Mouse (Mus musculus): ENCODE results near the gene Pnpla8. TPM values are rescaled to one million over a fixed set of nuclear protein-coding genes. Genes with fewer than 3 reads are reported as not detected.

Pnpla8 gene
- polyA plus RNA-seq, 1 experiment from 2014 or later: 65.5 TPM

GRCm38 (mm10) chr12:44223044-44223443 is 1.9 kb downstream of the Pnpla8 start:
- Histone ChIP-seq H3K4me2 (no peak overlapping the region), H3K9ac (no peak overlapping the region), H3K4me1 (replicated peaks) (no peaks in the 10 kb centered on the region), H3K9me3 (replicated peaks) (no peaks in the 10 kb centered on the region), H3K27ac (ENCODE audit: poor library complexity, severe bottlenecking) (no peak overlapping the region), H3K27me3 (replicated peaks) (no peaks in the 10 kb centered on the region), H3K4me3 (no peak overlapping the region), H3K36me3 (no peaks in the 10 kb centered on the region)
- no peak for ATAC-seq (ENCODE audit: insufficient number of reproducible peaks, low FRiP score)
- WGBS: 54% methylated on average over 3 of the region's 3 CpGs

GRCm38 (mm10) chr12:44224650-44225049 is 3.5 kb downstream of the Pnpla8 start:
- no peak overlapping the region for H3K9ac ChIP-seq
- H3K27ac ChIP-seq (ENCODE audit: poor library complexity, severe bottlenecking): no peak overlapping the region
- H3K9me3 ChIP-seq (replicated peaks): no peaks in the 10 kb centered on the region
- no peak for ATAC-seq (ENCODE audit: insufficient number of reproducible peaks, low FRiP score)
- no peak overlapping the region for H3K4me2 ChIP-seq
- no peaks in the 10 kb centered on the region for H3K27me3 ChIP-seq (replicated peaks)
- 63% methylated on average over 3 of the region's 3 CpGs for WGBS
- H3K4me3 ChIP-seq: no peak overlapping the region
- no peaks in the 10 kb centered on the region for H3K36me3 ChIP-seq
- H3K4me1 ChIP-seq (replicated peaks): no peaks in the 10 kb centered on the region

- Histone ChIP-seq H3K9me3 (replicated peaks) (no peaks in the 10 kb centered on the region), H3K27me3 (replicated peaks) (no peaks in the 10 kb centered on the region), H3K4me3 (no peak overlapping the region), H3K36me3 (no peaks in the 10 kb centered on the region), H3K27ac (ENCODE audit: poor library complexity, severe bottlenecking) (no peak overlapping the region), H3K4me1 (replicated peaks) (no peaks in the 10 kb centered on the region), H3K9ac (no peak overlapping the region), H3K4me2 (no peak overlapping the region)
- no peak for ATAC-seq (ENCODE audit: insufficient number of reproducible peaks, low FRiP score)
- 69% methylated on average over 7 of the region's 7 CpGs for WGBS
Observed at GRCm38 (mm10) chr12:44241090-44241489, 19.9 kb downstream of the Pnpla8 start.

- no peaks in the 10 kb centered on the region for H3K4me1 ChIP-seq (replicated peaks)
- no peak overlapping the region for H3K27ac ChIP-seq (ENCODE audit: poor library complexity, severe bottlenecking)
- no peaks in the 10 kb centered on the region for H3K36me3 ChIP-seq
- no peak overlapping the region for H3K4me3 ChIP-seq
- 85% methylated on average over 4 of the region's 4 CpGs for WGBS
- no peaks in the 10 kb centered on the region for H3K27me3 ChIP-seq (replicated peaks)
- no peaks in the 10 kb centered on the region for H3K9me3 ChIP-seq (replicated peaks)
- H3K9ac ChIP-seq: no peak overlapping the region
- ATAC-seq (ENCODE audit: insufficient number of reproducible peaks, low FRiP score): no peak
- H3K4me2 ChIP-seq: no peak overlapping the region
Observed at GRCm38 (mm10) chr12:44242407-44242806, 21.2 kb downstream of the Pnpla8 start.

DNA sequence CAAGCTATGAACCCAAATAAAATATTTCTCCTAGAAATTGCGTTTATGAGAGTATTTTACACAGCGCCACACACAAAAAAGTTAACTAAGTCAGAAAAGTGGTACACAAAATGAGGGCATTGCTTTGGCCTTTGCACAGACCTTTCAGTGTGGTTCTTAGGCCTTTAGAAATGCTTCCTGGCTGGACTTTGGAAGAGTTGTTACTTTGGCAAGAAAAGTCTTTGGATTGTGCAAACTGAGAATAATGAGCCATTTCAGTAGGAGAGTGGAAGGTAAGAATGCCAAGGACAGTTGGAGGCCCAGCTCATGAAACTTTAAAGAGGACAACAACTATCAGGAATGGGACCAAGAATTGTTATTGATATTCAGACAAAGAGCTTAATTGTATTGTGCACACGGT is 24.6 kb downstream of the Pnpla8 start:
- no peak overlapping the region for H3K27ac ChIP-seq (ENCODE audit: poor library complexity, severe bottlenecking)
- H3K27me3 ChIP-seq (replicated peaks): no peaks in the 10 kb centered on the region
- H3K36me3 ChIP-seq: no peaks in the 10 kb centered on the region
- no peaks in the 10 kb centered on the region for H3K4me1 ChIP-seq (replicated peaks)
- WGBS: 81% methylated on average over 3 of the region's 3 CpGs
- H3K4me2 ChIP-seq: no peak overlapping the region
- ATAC-seq (ENCODE audit: insufficient number of reproducible peaks, low FRiP score): no peak
- H3K9me3 ChIP-seq (replicated peaks): no peaks in the 10 kb centered on the region
- no peak overlapping the region for H3K9ac ChIP-seq
- H3K4me3 ChIP-seq: no peak overlapping the region

DNA sequence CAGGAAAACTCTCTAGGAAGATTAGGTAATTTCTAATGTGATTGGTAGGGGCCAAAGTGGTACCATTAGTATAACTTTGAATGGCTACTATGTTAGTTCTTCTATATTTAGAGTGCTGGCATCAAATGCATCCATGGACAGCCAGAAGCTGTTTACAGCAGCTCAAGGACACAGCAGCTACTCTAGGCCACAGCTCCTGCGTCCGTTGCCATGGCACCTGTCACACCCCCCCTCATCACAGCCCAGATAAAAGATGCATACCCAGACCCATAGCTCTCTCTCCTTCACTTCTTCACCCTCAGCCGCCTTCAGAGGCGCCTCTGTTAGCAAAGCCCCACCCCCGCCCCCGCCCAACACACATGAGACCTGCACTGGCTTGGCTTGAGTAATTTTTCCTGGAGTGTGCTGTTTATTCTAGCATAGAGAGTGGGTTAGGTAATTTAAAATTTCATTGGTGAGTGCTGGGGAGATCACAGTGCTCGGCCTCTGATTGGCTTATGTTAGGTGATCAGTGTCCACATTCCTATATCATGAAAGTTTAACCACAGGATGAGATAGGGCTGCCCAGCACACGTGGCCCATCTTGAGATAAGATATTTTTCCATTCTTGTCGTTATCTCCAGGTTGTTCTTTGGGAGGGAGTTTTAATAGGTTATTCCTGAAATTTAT is 27.3 kb downstream of the Pnpla8 start:
- no peaks in the 10 kb centered on the region for H3K9me3 ChIP-seq (replicated peaks)
- no peak overlapping the region for H3K9ac ChIP-seq
- 54% methylated on average over 9 of the region's 9 CpGs for WGBS
- H3K27me3 ChIP-seq (replicated peaks): no peaks in the 10 kb centered on the region
- no peak overlapping the region for H3K4me2 ChIP-seq
- no peak for ATAC-seq (ENCODE audit: insufficient number of reproducible peaks, low FRiP score)
- no peak overlapping the region for H3K27ac ChIP-seq (ENCODE audit: poor library complexity, severe bottlenecking)
- no peak overlapping the region for H3K4me3 ChIP-seq
- H3K4me1 ChIP-seq (replicated peaks): no peaks in the 10 kb centered on the region
- H3K36me3 ChIP-seq: no peaks in the 10 kb centered on the region

DNA sequence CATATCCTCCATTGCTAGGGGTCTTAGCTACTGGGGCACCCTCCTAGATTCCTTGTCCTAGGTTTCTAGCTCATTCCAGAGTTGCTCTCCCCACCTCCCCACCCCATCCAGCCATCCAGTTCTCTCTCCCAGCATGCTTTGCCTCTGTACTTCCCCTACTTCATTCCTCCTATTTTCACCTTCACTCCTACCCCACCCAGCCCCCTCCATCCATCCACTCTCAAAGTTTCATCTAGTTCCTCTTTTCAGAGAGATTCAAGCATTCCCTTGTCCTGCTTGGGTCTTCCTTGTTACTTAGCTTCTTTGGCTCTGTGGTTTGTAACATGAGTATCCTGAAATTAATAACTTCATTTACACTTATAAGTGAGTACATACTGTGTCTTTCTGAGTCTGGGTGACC is 41.4 kb downstream of the Pnpla8 start:
- Histone ChIP-seq H3K36me3 (no peaks in the 10 kb centered on the region), H3K9me3 (replicated peaks) (0 out of 2 replicates have a peak, but pooled peaks cover 4% of the 10 kb centered on the region), H3K27ac (ENCODE audit: poor library complexity, severe bottlenecking) (no peak overlapping the region), H3K9ac (no peak overlapping the region), H3K4me3 (no peak overlapping the region), H3K4me1 (replicated peaks) (no peaks in the 10 kb centered on the region), H3K4me2 (no peak overlapping the region), H3K27me3 (replicated peaks) (no peaks in the 10 kb centered on the region)
- no peak for ATAC-seq (ENCODE audit: insufficient number of reproducible peaks, low FRiP score)

DNA sequence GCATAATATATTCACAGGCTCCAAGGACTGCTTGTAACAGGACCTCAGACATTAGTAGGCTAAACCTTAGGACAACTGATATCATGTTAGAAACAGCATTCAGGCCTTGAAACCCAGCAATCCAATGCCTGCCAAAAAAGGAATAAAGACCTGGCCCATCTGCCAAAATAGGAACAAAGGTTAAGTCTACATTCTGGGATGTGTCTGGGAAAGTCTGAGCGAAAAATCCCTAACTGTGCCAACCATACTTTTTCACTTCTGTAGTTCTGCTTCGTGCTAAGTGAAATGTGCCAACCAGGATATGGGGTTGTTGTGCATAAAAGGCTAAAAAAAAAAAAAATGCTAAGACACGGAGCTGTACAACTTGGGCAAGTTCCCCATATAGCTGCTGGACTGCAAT is 44.5 kb downstream of the Pnpla8 start:
- H3K4me3 ChIP-seq: no peak overlapping the region
- H3K36me3 ChIP-seq: no peaks in the 10 kb centered on the region
- no peak for ATAC-seq (ENCODE audit: insufficient number of reproducible peaks, low FRiP score)
- no peaks in the 10 kb centered on the region for H3K27me3 ChIP-seq (replicated peaks)
- no peak overlapping the region for H3K4me2 ChIP-seq
- no peak overlapping the region for H3K9ac ChIP-seq
- WGBS: 79% methylated on average over 3 of the region's 3 CpGs
- 0 out of 2 replicates have a peak, but pooled peaks cover 4% of the 10 kb centered on the region for H3K9me3 ChIP-seq (replicated peaks)
- H3K27ac ChIP-seq (ENCODE audit: poor library complexity, severe bottlenecking): no peak overlapping the region
- H3K4me1 ChIP-seq (replicated peaks): no peaks in the 10 kb centered on the region

- Histone ChIP-seq H3K9ac (no peak overlapping the region), H3K4me2 (no peak overlapping the region), H3K27ac (ENCODE audit: poor library complexity, severe bottlenecking) (no peak overlapping the region), H3K9me3 (replicated peaks) (0 out of 2 replicates have a peak, but pooled peaks cover under 1% of the 10 kb centered on the region), H3K4me3 (no peak overlapping the region), H3K36me3 (no peaks in the 10 kb centered on the region), H3K27me3 (replicated peaks) (no peaks in the 10 kb centered on the region), H3K4me1 (replicated peaks) (no peaks in the 10 kb centered on the region)
- no peak for ATAC-seq (ENCODE audit: insufficient number of reproducible peaks, low FRiP score)
- WGBS: 84% methylated on average over 2 of the region's 2 CpGs
Observed at GRCm38 (mm10) chr12:44267196-44267595, 46.0 kb downstream of the Pnpla8 start.

DNA sequence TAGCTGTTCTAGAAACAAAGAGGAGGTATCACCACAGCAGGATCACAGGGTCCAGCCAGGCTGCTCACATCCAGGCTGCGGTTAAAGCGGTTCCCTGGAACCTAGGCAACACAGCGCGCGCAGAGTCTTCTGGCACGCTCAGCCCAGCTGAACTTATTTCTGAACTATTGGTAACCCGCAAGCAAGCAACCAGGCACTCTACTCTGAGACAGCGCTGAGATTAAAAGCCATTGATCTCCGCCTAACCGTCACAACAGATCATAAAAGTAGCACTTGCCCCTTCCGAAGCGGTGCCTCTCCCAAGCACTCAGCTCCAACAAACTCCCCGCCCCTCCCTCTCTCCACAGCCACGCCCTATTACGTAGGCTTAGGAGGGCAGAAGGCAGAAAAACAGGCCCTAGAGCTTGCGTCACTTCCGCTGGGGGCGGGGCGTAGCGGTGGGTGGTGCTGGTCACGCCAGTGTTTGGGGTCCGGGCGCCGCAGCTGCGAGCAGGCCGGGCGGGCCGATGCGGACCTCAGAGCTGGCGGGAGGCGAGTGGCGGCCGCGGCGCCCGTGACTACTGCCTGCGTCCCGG is 47.6 kb downstream of the Pnpla8 start:
- Histone ChIP-seq H3K36me3 (no peaks in the 10 kb centered on the region), H3K4me1 (replicated peaks) (no peaks in the 10 kb centered on the region), H3K27me3 (replicated peaks) (no peaks in the 10 kb centered on the region), H3K4me3 (peak overlapping the region; percentile 76), H3K27ac (ENCODE audit: poor library complexity, severe bottlenecking) (peak overlapping the region; percentile 97), H3K9ac (peak overlapping the region; percentile 88), H3K9me3 (replicated peaks) (no peaks in the 10 kb centered on the region), H3K4me2 (peak overlapping the region; percentile 66)
- peak; percentile 100 for ATAC-seq (ENCODE audit: insufficient number of reproducible peaks, low FRiP score)
- WGBS: under 1% methylated on average over 38 of the region's 38 CpGs

- peak overlapping the region; percentile 97 for H3K27ac ChIP-seq (ENCODE audit: poor library complexity, severe bottlenecking)
- H3K4me1 ChIP-seq (replicated peaks): no peaks in the 10 kb centered on the region
- H3K36me3 ChIP-seq: no peaks in the 10 kb centered on the region
- under 1% methylated on average over 46 of the region's 46 CpGs for WGBS
- peak overlapping the region; percentile 66 for H3K4me2 ChIP-seq
- peak overlapping the region; percentile 76 for H3K4me3 ChIP-seq
- ATAC-seq (ENCODE audit: insufficient number of reproducible peaks, low FRiP score): peak; percentile 92
- H3K27me3 ChIP-seq (replicated peaks): no peaks in the 10 kb centered on the region
- H3K9ac ChIP-seq: peak overlapping the region; percentile 88
- H3K9me3 ChIP-seq (replicated peaks): no peaks in the 10 kb centered on the region
Observed at GRCm38 (mm10) chr12:44269311-44269831, 48.2 kb downstream of the Pnpla8 start.

Data from heart, embryonic 12.5 days (tissue).